Mouse (Mus musculus) kidney, postnatal 14 days (tissue): ENCODE results near the gene Tmem234.
"Not testable (repeated sequence)": the region's sequence is repeated elsewhere in the genome, so short reads cannot be mapped to it uniquely, and the experiment has no call there.

Experiments
- DNase-seq: peaks from one replicate; pipeline ENCODE4 v3.0.0; 2022; ENCODE audit warnings: mixed read lengths

Tmem234 gene

GRCm38 (mm10) chr4:129600233-129601158, at the start of gene Tmem234, which contains the start of gene Eif3i:
TSS of gene Tmem234 (plus strand) at chr4:129600668.
TSS of gene Eif3i (minus strand) at chr4:129600648.
- peak; percentile 90 for DNase-seq

GRCm38 (mm10) chr4:129554512-129554911, 46.0 kb upstream of the Tmem234 start:
- DNase-seq = not testable (repeated sequence)

- DNase-seq = peak; percentile 67
Measured at GRCm38 (mm10) chr4:129555421-129555861, 45.0 kb upstream of the Tmem234 start.

- peak; percentile 29 for DNase-seq
Measured at GRCm38 (mm10) chr4:129555862-129556531, 44.5 kb upstream of the Tmem234 start.

- DNase-seq = peak; percentile 95
Measured at GRCm38 (mm10) chr4:129556532-129557223, 43.8 kb upstream of the Tmem234 start.

- no peak for DNase-seq
Measured at GRCm38 (mm10) chr4:129557256-129557808, 43.1 kb upstream of the Tmem234 start.

- no peak for DNase-seq
Measured at GRCm38 (mm10) chr4:129558321-129558955, 42.0 kb upstream of the Tmem234 start.

GRCm38 (mm10) chr4:129561184-129561583, 39.3 kb upstream of the Tmem234 start:
- DNase-seq = no peak

- peak; percentile 39 for DNase-seq
Measured at GRCm38 (mm10) chr4:129563718-129564117, 36.8 kb upstream of the Tmem234 start.

GRCm38 (mm10) chr4:129565139-129565538, 35.3 kb upstream of the Tmem234 start:
- no peak for DNase-seq

GRCm38 (mm10) chr4:129568366-129568765, 32.1 kb upstream of the Tmem234 start:
- DNase-seq = no peak

GRCm38 (mm10) chr4:129570028-129570427, 30.4 kb upstream of the Tmem234 start:
- no peak for DNase-seq

GRCm38 (mm10) chr4:129571551-129572084, 28.9 kb upstream of the Tmem234 start:
- DNase-seq = no peak

GRCm38 (mm10) chr4:129572236-129573092, 28.0 kb upstream of the Tmem234 start:
- DNase-seq = peak; percentile 55

- DNase-seq = no peak
Measured at GRCm38 (mm10) chr4:129573093-129573370, 27.4 kb upstream of the Tmem234 start.

GRCm38 (mm10) chr4:129573430-129573829, 27.0 kb upstream of the Tmem234 start, which contains the start of gene Lck:
TSS of gene Lck (minus strand) at chr4:129573641.
- peak; percentile 17 for DNase-seq

GRCm38 (mm10) chr4:129575171-129575844, 25.2 kb upstream of the Tmem234 start:
- DNase-seq = peak; percentile 53

- DNase-seq = peak; percentile 84
Measured at GRCm38 (mm10) chr4:129576863-129577491, 23.5 kb upstream of the Tmem234 start.

GRCm38 (mm10) chr4:129577688-129578087, 22.8 kb upstream of the Tmem234 start:
- DNase-seq = no peak

GRCm38 (mm10) chr4:129578466-129578865, 22.0 kb upstream of the Tmem234 start, which contains the start of gene Fam167b:
TSS of gene Fam167b (minus strand) at chr4:129578549.
- DNase-seq = peak; percentile 81
